Mouse (Mus musculus) regulatory T cell (primary cell): ENCODE results near the gene A3galt2.

Experiments
- in situ Hi-C: fragments of 300-600 bp; cut with MboI, MseI; formaldehyde crosslinking; loops from one replicate; pipeline ENCODE4 v1.15.1; 2025; ENCODE audit warnings: high pct_unique_total_duplicates

The A3galt2 gene

GRCm38 (mm10) chr4:128727019-128727720, 28.0 kb upstream of the A3galt2 start:
- in situ Hi-C loops, result loop anchor here (10.0 kb wide), 1 partner anchor 1098 kb away; no protein-coding TSS in a partner anchor

GRCm38 (mm10) chr4:128727721-128728430, 27.3 kb upstream of the A3galt2 start:
- in situ Hi-C loops, result loop anchor here (10.0 kb wide), 1 partner anchor 1097 kb away; no protein-coding TSS in a partner anchor

- in situ Hi-C loops, result loop anchor here (10.0 kb wide), 1 partner anchor 1096 kb away; no protein-coding TSS in a partner anchor
Observed at GRCm38 (mm10) chr4:128728431-128728851, 26.7 kb upstream of the A3galt2 start.

DNA sequence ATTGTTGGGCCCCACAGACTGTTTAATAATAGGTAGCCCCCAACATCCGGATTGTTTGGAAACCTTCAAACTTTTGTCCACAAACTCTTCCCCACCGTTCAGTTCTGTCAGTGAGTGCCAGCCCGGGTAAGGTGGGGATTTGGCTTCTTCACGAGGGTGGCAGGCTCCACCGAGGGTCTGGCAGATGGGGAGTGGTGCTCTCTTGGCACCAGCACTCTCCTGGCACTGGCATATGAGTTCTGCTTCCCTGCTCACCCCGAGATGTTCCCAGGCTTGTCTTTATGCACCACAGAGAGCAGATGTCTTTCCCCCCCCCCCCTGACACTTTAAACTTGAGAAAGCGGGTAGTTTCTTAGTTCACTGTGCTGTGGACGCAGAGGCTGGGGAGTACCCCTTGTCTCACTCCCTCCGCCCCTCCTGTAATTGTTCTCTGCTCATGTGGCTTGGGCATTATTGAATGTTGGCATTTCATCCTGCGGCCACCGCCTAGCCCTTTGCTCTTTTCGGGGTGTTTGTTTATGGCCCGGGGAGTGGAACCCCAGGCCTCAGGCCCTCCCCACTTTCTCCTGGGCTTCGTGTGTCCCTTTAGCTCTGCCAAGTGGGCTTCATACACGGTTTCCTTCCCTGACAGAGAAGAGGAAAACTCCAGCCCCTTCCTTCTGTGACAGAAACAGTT, 26.0 kb upstream of the A3galt2 start:
- in situ Hi-C loops, result loop anchor here (10.0 kb wide), 1 partner anchor 1096 kb away; no protein-coding TSS in a partner anchor

DNA sequence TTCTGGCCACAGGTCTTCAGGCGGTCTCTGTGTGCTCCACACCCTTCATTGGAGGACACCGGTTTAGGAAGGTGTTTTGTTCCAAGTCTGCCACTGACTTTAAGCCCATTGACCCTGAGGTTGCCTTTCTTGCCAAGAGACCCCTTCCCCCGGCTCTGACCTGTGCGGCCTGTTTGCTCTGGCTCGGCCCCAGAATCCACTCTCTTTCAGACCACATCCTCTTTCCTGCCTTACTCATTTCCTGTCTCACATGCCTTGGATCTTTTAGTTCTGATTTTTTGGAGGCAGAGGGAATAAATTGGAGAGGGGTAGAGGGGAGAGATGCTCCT, 25.5 kb upstream of the A3galt2 start:
- in situ Hi-C loops, result loop anchor here (10.0 kb wide), 2 partner anchors 945 to 1095 kb away; partner anchors contain the start of gene Kpna6

GRCm38 (mm10) chr4:128730271-128730670, 24.9 kb upstream of the A3galt2 start:
- in situ Hi-C loops, result loop anchor here (10.0 kb wide), 1 partner anchor 945 kb away; the partner anchor contains the start of gene Kpna6

GRCm38 (mm10) chr4:128732794-128733193, 22.4 kb upstream of the A3galt2 start:
- in situ Hi-C loops, result loop anchor here (10.0 kb wide), 1 partner anchor 942 kb away; the partner anchor contains the start of gene Kpna6

DNA sequence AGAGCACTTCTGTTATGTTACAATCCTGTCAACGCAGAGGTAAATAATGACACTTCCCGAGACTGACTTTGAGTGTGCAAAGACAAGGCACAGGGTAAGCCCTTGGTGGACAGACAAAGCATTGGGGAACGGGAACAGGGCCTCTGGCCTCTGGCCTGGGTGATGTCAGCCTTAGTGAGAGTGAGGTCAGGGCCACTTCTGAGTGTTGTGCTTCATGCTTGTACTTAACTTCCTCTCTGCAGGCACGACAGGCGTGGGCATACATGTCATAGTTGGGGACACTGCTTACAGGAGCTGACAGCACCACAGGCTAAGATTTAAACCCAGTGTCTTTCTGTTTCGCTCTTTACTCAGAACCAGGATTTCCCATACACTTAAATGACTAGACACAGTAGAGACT, 21.7 kb upstream of the A3galt2 start:
- in situ Hi-C loops, result loop anchor here (10.0 kb wide), 1 partner anchor 941 kb away; the partner anchor contains the start of gene Kpna6

GRCm38 (mm10) chr4:128734217-128734616, 20.9 kb upstream of the A3galt2 start:
- in situ Hi-C loops, result loop anchor here (10.0 kb wide), 1 partner anchor 941 kb away; the partner anchor contains the start of gene Kpna6

DNA sequence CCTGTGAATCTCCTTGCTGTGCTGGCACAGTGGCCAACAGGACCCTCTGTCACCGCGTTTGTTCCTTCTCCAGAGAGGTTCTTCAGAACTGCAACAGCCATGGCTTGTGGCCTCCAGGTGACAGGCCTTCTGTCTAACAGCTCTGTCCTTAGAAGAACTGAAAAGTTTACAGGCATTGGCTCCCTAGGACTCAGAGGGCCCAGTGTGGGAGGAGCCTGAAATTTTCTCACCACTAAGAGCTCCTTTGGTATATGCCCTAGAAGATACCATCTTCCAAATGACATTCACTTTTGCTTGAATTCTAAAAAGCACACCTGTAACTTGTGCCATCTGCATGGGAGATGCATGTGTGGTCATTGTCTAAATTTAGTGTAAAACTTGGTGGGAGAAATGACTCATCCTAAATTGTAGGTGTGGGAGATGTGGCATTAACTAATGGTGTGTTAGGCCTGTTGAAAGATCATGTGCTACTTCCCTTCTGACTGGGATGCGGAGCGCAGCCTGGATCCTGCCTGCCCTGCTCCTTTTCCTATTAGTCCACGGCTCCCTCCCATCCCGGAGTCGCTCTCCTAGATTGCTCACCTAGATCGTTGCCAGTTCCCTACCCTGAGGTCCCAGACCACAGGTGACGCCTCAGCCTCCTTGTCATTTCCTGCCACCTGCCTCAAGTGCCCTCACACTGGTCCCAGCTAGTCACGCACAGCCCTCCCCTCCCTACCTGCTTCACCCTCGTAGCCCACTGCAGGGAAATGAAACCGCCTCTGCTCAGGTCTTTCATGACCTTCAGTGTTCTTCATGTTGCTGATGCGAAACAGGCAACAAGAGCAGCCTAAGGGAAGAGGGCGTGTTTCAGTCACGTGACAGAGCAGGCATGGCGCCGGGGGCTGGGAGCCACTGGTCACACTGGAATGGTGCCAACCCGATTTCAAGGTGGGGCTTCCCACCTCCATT, 20.2 kb upstream of the A3galt2 start:
- in situ Hi-C loops, result loop anchor here (10.0 kb wide), 1 partner anchor 940 kb away; the partner anchor contains the start of gene Kpna6

GRCm38 (mm10) chr4:128737137-128737589, 18.0 kb upstream of the A3galt2 start:
- in situ Hi-C loops, result loop anchor here (10.0 kb wide), 1 partner anchor 938 kb away; the partner anchor contains the start of gene Kpna6

DNA sequence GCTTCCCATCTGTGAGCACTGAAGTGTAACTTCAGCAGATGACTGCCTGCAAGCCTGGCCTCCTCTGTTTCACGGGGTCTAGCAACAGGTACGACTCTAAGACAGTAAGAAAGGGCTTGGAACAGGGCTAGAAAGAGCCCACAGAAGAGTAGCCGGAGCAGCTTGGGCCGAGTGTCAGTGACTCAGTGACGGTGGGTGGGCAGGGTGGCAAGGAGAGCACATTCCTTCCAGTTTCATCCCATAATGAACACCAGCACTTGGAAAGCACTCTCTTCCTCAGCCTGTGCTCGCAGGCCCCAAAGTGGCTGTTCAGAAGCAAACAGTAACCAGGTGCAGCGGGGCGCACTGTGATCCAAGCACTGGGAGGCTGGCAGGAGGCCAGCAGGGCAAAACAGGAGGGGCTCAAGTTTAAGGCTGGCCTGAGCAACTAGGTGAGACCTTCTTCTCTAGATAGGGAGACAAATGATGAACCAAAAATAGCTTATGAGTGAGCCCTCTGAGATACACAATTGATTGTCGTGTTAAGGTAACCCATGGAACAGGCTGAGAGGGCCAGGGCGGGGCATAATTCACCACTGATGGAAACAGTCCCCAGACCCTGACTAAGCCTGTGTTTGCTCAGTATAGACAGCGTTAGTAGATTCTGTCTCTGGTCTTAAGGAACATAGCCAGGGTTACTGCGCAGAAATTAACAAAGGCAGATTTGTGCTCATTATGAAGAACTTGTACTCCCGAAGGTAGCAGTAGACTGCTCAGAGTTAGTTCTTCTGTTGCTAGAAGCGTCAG, 17.1 kb upstream of the A3galt2 start:
- in situ Hi-C loops, result loop anchor here (10.0 kb wide), 1 partner anchor 937 kb away; the partner anchor contains the start of gene Kpna6

GRCm38 (mm10) chr4:128740878-128741277, 14.3 kb upstream of the A3galt2 start:
- in situ Hi-C loops, result no loop called here

DNA sequence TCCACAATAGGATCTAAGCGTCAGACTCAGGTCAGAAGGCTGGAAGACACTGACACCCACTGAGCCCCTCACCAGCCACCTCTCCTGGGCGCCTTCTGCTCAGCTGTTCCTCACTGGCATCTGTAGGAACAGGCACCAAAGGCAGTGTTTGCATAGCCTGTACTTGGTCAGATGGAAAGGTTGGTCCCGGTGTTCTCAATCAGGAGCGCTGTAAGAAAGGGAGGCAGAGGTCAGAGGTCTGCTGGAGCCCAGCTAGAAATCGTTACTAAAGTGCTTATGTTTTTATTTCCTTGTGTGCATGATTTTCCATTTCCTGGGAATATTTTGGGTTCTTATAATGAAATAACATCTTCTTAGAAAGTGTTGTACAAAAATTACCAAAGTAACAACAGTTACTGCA, 13.3 kb upstream of the A3galt2 start:
- in situ Hi-C loops, result no loop called here

DNA sequence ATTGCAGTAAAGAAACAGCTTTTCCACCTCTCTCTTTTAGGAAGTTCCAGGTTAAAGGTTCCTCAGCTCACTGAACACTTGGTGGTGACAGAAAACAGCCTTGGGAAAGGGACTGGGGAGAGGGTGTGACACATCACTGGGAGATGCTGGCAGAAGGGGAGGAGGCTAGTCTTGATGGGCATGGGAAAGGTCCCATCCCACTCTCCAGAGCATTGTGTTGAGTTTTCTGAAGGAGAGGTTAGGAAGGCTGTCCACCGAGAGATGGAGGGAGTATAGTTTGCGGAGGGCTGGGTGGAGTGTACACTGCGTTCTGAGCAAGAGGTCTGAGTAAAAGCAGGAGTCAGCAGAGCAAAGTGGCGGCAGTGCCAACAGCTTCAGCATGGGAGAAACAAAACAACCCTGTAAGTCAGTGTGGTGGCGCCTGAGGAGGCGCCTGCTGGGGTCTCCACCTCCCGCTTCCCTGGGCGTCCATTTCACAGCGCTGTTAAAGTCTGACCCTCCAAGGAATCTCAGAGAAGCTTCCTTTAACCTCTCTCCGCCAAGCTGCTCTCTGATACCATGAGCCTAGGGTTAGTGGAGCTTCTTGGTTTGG, 12.7 kb upstream of the A3galt2 start:
- in situ Hi-C loops, result no loop called here

DNA sequence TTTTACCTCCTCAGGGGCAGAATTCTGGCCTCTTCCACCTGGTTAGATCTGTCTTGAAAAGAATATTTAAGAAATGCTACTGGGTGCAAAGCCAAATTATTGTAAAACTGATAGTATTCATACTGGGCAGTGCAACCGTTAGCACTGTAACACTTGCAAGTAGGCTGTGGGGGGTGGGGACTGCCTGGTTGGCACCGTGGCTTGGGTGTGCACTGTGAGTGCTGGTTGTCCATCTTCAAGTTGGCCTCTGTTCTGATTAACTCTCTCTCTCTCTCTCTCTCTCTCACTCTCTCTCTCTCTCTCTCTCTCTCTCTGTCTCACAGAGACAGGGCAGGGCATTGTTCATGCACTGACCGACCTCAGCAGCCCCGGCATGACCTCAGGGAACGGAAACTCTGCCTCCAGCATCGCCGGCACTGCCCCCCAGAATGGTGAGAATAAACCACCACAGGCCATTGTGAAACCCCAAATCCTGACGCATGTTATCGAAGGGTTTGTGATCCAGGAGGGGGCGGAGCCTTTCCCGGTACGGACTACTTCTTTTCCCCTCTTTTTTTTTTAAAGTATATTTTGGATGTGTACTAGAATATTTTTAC, 12.0 kb upstream of the A3galt2 start:
- in situ Hi-C loops, result no loop called here

DNA sequence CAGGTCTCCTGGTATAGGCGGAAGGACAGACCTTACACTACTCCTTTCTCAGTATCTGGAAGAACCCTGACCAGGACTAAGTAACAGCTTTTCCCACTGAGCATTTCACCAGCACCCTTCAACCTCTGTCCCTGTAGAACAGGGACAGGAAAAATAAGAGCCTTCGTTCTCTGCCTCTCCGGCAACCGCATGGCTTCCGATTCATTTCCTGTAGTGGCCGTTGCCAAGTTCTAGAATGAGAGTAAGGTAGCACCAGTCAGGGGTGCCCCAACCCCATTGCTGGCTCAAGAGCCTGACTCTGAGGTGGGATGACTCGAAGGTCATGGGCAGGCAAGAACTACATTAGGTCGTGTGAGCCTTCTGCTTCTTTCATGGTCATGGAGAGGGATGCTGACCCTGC, 10.0 kb upstream of the A3galt2 start:
- in situ Hi-C loops, result no loop called here

DNA sequence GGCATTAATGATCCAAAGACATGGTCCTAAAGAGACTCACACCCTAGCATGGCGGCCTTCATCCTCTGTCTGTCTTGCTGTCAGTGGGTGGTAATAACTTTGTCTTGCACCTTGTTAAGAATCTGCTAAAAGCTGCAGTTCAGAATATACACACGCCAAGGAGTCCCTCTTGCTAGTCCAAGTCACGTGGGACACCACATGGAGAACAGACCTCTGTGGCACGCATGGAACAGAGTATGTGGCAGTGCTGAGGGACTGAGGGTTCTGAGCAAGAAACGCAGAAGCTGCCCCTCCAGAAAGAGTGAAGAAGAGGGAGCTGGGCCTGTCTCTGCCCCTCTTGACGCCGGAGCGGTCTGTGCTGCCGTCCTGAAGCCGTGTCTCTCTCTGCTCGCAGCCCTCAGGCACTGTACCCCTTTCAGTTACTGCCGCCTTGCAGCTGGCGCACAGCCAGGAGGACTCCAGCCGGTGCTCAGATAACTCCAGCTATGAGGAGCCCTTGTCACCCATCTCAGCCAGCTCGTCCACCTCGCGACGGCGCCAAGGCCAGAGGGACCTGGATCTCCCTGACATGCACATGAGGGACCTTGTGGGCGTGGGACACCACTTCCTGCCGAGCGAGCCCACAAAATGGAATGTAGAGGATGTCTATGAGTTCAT, 7.4 kb upstream of the A3galt2 start:
- in situ Hi-C loops, result no loop called here
